Mouse (Mus musculus) left cerebral cortex, adult 8-10 months (tissue): Measurements from ENCODE around the gene Gm33815. TPM values are rescaled to one million over a fixed set of nuclear protein-coding genes. Genes with fewer than 3 reads are reported as not detected.
"Not testable (repeated sequence)": the region's sequence is repeated elsewhere in the genome, so short reads cannot be mapped to it uniquely, and the experiment has no call there.

Source experiments
- DNase-seq, 2 experiments: peaks; one replicate each; pipeline ENCODE4 v3.0.0; 2022; ENCODE audit warnings: low spot score in 2 of 2
- total RNA-seq, 4 experiments: library from RNA; stranded (reverse); gene quantifications; 2 replicates each; pipeline ENCODE4 v1.2.4; 2022

Gm33815 gene
- total RNA-seq, result not detected

- DNase-seq, result not testable (repeated sequence)
Observed at GRCm38 (mm10) chrY:69320832-69321231, at the start of gene Gm33815. Gm33815 (plus strand) TSS chrY:69321132.
